Mouse (Mus musculus): ENCODE data around the gene Ripor3. TPM values are rescaled to one million over a fixed set of nuclear protein-coding genes. Genes with fewer than 3 reads are reported as not detected.

Gene Ripor3
- total RNA-seq, 1 experiment = 0.98 TPM

GRCm38 (mm10) chr2:167933397-167933796, 77.0 kb downstream of the Ripor3 start:
- H3K36me3 ChIP-seq (ENCODE audit: control insufficient read depth, insufficient read depth, low read length, poor library complexity, severe bottlenecking) = no peaks in the 10 kb centered on the region; the same call in 1 of the 2 replicates

GRCm38 (mm10) chr2:167932727-167933231, 77.6 kb downstream of the Ripor3 start:
- TF ChIP-seq CHD2 (IDR thresholded peaks at IDR 0.05; ENCODE audit: low read depth, low read length) = no peak
- no peak for TF ChIP-seq ZNF384 (IDR thresholded peaks at IDR 0.05; ENCODE audit: low read depth, low read length)
- no peak for TF ChIP-seq HCFC1 (IDR thresholded peaks at IDR 0.05; ENCODE audit: borderline replicate concordance, insufficient read depth, low read length)
- TF ChIP-seq ZC3H11A (IDR thresholded peaks at IDR 0.05; ENCODE audit: borderline replicate concordance, low read depth, low read length) = no peak
- no peak for TF ChIP-seq MAFK (IDR thresholded peaks at IDR 0.05; ENCODE audit: insufficient read depth, low read depth, low read length)
- Histone ChIP-seq H3K27ac (ENCODE audit: insufficient read depth, low read depth, low read length, poor library complexity, severe bottlenecking) (no peak overlapping the region), H3K4me3 (ENCODE audit: insufficient read depth in 1 of 2, low read depth in 1 of 2, low read length in 2 of 2, poor library complexity in 1 of 2, severe bottlenecking in 1 of 2) (peak overlapping the region; percentile 88 to 95)

More at GRCm38 (mm10) chr2:167933397-167933796, 77.0 kb downstream of the Ripor3 start:
- Histone ChIP-seq H3K4me3 (ENCODE audit: insufficient read depth in 1 of 2, low read depth in 1 of 2, low read length in 2 of 2, poor library complexity in 1 of 2, severe bottlenecking in 1 of 2) (peak overlapping the region in 1 of 2 experiments; percentile 95; a peak in 2 of 4 replicates), H3K27ac (ENCODE audit: insufficient read depth, low read depth, low read length, poor library complexity, severe bottlenecking) (no peak overlapping the region), H3K9ac (ENCODE audit: insufficient read depth, low read depth, low read length, poor library complexity, severe bottlenecking) (no peak overlapping the region; the same call in 1 of the 2 replicates), H3K9me3 (ENCODE audit: control insufficient read depth, insufficient read depth, low read depth, low read length) (peaks cover 10% of the 10 kb centered on the region), H3K4me1 (ENCODE audit: control insufficient read depth in 2 of 2, insufficient read depth in 2 of 2, low read length in 2 of 2, poor library complexity in 1 of 2) (peaks cover 2 to 4% of the 10 kb centered on the region in 2 experiments; a peak in 1 of 4 replicates)
- no peak for DNase-seq (ENCODE audit: low read depth, low spot score)
- TF ChIP-seq HCFC1 (IDR thresholded peaks at IDR 0.05; ENCODE audit: borderline replicate concordance, insufficient read depth, low read length) (no peak), ZNF384 (IDR thresholded peaks at IDR 0.05; ENCODE audit: low read depth, low read length) (no peak), ZC3H11A (IDR thresholded peaks at IDR 0.05; ENCODE audit: borderline replicate concordance, low read depth, low read length) (no peak), CHD2 (IDR thresholded peaks at IDR 0.05; ENCODE audit: low read depth, low read length) (no peak), MAFK (IDR thresholded peaks at IDR 0.05; ENCODE audit: insufficient read depth, low read depth, low read length) (no peak)
- in situ Hi-C loops (cut with MboI; ENCODE audit: low sequenced_read_pairs in 2 of 2, unreplicated experiment in 2 of 2) = no loop called here

GRCm38 (mm10) chr2:167931985-167932726, 78.3 kb downstream of the Ripor3 start, which contains the start of gene Ptpn1:
TSS of gene Ptpn1 (plus strand) at chr2:167932057.
- peaks cover 2% of the 10 kb centered on the region; the same call in 1 of the 2 replicates for H3K36me3 ChIP-seq (ENCODE audit: control insufficient read depth, insufficient read depth, low read length, poor library complexity, severe bottlenecking)
- in situ Hi-C loops (cut with MboI; ENCODE audit: low sequenced_read_pairs in 2 of 2, unreplicated experiment in 2 of 2) = no loop called here
- no peak for TF ChIP-seq HCFC1 (IDR thresholded peaks at IDR 0.05; ENCODE audit: borderline replicate concordance, insufficient read depth, low read length)
- TF ChIP-seq ZC3H11A (IDR thresholded peaks at IDR 0.05; ENCODE audit: borderline replicate concordance, low read depth, low read length) = no peak
- no peak for TF ChIP-seq CHD2 (IDR thresholded peaks at IDR 0.05; ENCODE audit: low read depth, low read length)
- no peak for TF ChIP-seq MAFK (IDR thresholded peaks at IDR 0.05; ENCODE audit: insufficient read depth, low read depth, low read length)
- no peak for TF ChIP-seq ZNF384 (IDR thresholded peaks at IDR 0.05; ENCODE audit: low read depth, low read length)
- peak; percentile 81 for DNase-seq (ENCODE audit: low read depth, low spot score)
- H3K4me3 ChIP-seq (ENCODE audit: insufficient read depth in 1 of 2, low read depth in 1 of 2, low read length in 2 of 2, poor library complexity in 1 of 2, severe bottlenecking in 1 of 2) = peak within 1 kb of the TSS; percentile 88 to 95
- H3K9ac ChIP-seq (ENCODE audit: insufficient read depth, low read depth, low read length, poor library complexity, severe bottlenecking) = peak within 1 kb of the TSS; percentile 87
- H3K9me3 ChIP-seq (ENCODE audit: control insufficient read depth, insufficient read depth, low read depth, low read length) = peaks cover 12% of the 10 kb centered on the region
- H3K4me1 ChIP-seq (ENCODE audit: control insufficient read depth in 2 of 2, insufficient read depth in 2 of 2, low read length in 2 of 2, poor library complexity in 1 of 2) = peaks cover 2 to 4% of the 10 kb centered on the region in 2 experiments; a peak in 1 of 4 replicates
- peak within 1 kb of the TSS; percentile 52 for H3K27ac ChIP-seq (ENCODE audit: insufficient read depth, low read depth, low read length, poor library complexity, severe bottlenecking)

More at GRCm38 (mm10) chr2:167932727-167933231, 77.6 kb downstream of the Ripor3 start:
- in situ Hi-C loops (cut with MboI; ENCODE audit: low sequenced_read_pairs in 2 of 2, unreplicated experiment in 2 of 2) = no loop called here
- peaks cover 2 to 4% of the 10 kb centered on the region in 2 experiments; a peak in 1 of 4 replicates for H3K4me1 ChIP-seq (ENCODE audit: control insufficient read depth in 2 of 2, insufficient read depth in 2 of 2, low read length in 2 of 2, poor library complexity in 1 of 2)
- peaks cover 11% of the 10 kb centered on the region for H3K9me3 ChIP-seq (ENCODE audit: control insufficient read depth, insufficient read depth, low read depth, low read length)
- H3K9ac ChIP-seq (ENCODE audit: insufficient read depth, low read depth, low read length, poor library complexity, severe bottlenecking) = peak overlapping the region; percentile 87
- H3K36me3 ChIP-seq (ENCODE audit: control insufficient read depth, insufficient read depth, low read length, poor library complexity, severe bottlenecking) = peaks cover 2% of the 10 kb centered on the region; the same call in 1 of the 2 replicates
- no peak for DNase-seq (ENCODE audit: low read depth, low spot score)

- TF ChIP-seq ZC3H11A (IDR thresholded peaks at IDR 0.05; ENCODE audit: borderline replicate concordance, low read depth, low read length) = no peak
- no peak for TF ChIP-seq ZNF384 (IDR thresholded peaks at IDR 0.05; ENCODE audit: low read depth, low read length)
- TF ChIP-seq HCFC1 (IDR thresholded peaks at IDR 0.05; ENCODE audit: borderline replicate concordance, insufficient read depth, low read length) = no peak
- no peak for TF ChIP-seq MAFK (IDR thresholded peaks at IDR 0.05; ENCODE audit: insufficient read depth, low read depth, low read length)
- no peak for TF ChIP-seq CHD2 (IDR thresholded peaks at IDR 0.05; ENCODE audit: low read depth, low read length)
- Histone ChIP-seq H3K9ac (ENCODE audit: insufficient read depth, low read depth, low read length, poor library complexity, severe bottlenecking) (no peak overlapping the region), H3K9me3 (ENCODE audit: control insufficient read depth, insufficient read depth, low read depth, low read length) (peaks cover 12% of the 10 kb centered on the region), H3K27ac (ENCODE audit: insufficient read depth, low read depth, low read length, poor library complexity, severe bottlenecking) (no peak overlapping the region), H3K4me1 (ENCODE audit: control insufficient read depth in 2 of 2, insufficient read depth in 2 of 2, low read length in 2 of 2, poor library complexity in 1 of 2) (peaks cover 0 to 4% of the 10 kb centered on the region in 2 experiments; a peak in 1 of 4 replicates), H3K36me3 (ENCODE audit: control insufficient read depth, insufficient read depth, low read length, poor library complexity, severe bottlenecking) (peaks cover 2% of the 10 kb centered on the region; the same call in 1 of the 2 replicates), H3K4me3 (ENCODE audit: insufficient read depth in 1 of 2, low read depth in 1 of 2, low read length in 2 of 2, poor library complexity in 1 of 2, severe bottlenecking in 1 of 2) (no peak overlapping the region)
- in situ Hi-C loops (cut with MboI; ENCODE audit: low sequenced_read_pairs in 2 of 2, unreplicated experiment in 2 of 2) = no loop called here
- no peak for DNase-seq (ENCODE audit: low read depth, low spot score)
Measured at GRCm38 (mm10) chr2:167930975-167931374, 79.4 kb downstream of the Ripor3 start.

Other genes starting within 250 kb of the Ripor3 start
- gene Ptpn1, start 78.6 kb downstream of the Ripor3 start, total RNA-seq (2012; rRNA removed) = 31.1 and 39.9 TPM in 2 replicates
- 11.6 and 15.3 TPM in 2 replicates for gene Pard6b, start 70.4 kb upstream of the Ripor3 start, total RNA-seq (2012; rRNA removed)
- gene Adnp, start 196.5 kb upstream of the Ripor3 start, total RNA-seq (2012; rRNA removed) = 13.2 and 15.9 TPM in 2 replicates
- gene Gm20716, start 219.7 kb upstream of the Ripor3 start, total RNA-seq (2012; rRNA removed) = 37.3 and 41.7 TPM in 2 replicates
- 40.1 and 47.3 TPM in 2 replicates for gene Dpm1, start 220.0 kb upstream of the Ripor3 start, total RNA-seq (2012; rRNA removed)
- 10.7 and 12.1 TPM in 2 replicates for gene Mocs3, start 220.0 kb upstream of the Ripor3 start, total RNA-seq (2012; rRNA removed)

All from ES-E14 (cell line).